Mouse (Mus musculus): Measurements from ENCODE around the gene Gm28230.

DNA sequence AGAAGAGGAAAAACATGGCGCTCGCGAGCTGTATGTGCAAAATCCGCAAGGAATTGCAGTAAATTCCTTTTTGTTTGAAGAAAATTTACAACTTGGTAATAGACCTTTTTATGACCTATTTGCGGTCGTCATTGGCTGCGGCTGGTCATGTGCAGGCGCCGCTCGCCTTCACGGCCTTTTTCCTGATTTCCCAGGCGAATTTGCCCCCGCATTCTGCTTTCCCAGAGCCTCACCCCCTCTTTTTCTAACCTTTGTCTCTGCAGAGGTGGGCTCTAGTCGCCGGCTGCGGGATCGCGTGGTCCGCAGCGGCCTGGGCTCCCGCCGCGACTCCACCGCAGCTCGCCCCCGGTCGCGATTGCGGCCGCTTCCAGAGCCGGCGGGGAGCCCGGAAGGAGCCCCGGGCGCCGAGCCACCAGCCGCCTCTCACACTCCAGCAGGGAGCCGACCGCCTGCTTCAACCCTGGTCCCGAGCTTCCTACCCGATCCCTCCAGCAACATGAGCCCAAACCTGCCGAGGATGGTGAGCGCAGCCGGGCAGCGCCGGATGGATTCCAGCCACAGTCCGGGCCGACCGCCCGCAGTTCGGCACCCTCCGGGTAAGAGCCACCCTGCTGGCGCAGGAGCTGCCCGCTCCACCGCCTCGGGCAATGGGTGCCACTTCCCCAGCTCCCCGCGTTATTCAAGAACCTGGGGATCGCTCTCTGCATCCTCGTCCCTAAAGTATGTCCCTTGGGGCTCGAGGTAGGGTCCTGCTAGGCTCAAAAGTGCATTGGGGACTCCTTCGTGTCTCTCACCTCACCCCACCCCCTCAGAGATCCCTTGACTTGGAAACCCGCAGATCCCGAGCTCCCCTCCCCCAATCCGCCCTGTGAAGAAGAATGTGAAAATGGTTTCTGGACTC lies 14.6 kb upstream of the Gm28230 start, which contains the start of the genes Hoxd3 and Hoxd4:
- no peak for TF ChIP-seq CHD2 (IDR thresholded peaks at IDR 0.05; ENCODE audit: low read depth, low read length)
- TF ChIP-seq ZNF384 (IDR thresholded peaks at IDR 0.05; ENCODE audit: low read depth, low read length), result no peak

All from ES-E14 (cell line).